Mouse (Mus musculus) stomach, postnatal 0 days (tissue): ENCODE measurements around the gene Gzmm.

ENCODE experiments used
- CTCF ChIP-seq: IDR thresholded peaks from 2 replicates; pipeline ENCODE4 v1.5.1; 2016; ENCODE audit warnings: antibody characterized with exemption, low read depth, mild to moderate bottlenecking, moderate library complexity
- EP300 ChIP-seq: optimal IDR thresholded peaks from 2 replicates; pipeline ENCODE3; 2016; ENCODE audit warnings: antibody characterized with exemption

GRCm38 (mm10) chr10:79697916-79698315 is 9.1 kb downstream of the Gzmm start:
- TF ChIP-seq CTCF = no peak
- TF ChIP-seq EP300 = no peak
